Mouse (Mus musculus): ENCODE results near the gene Mamdc2. TPM values are rescaled to one million over a fixed set of nuclear protein-coding genes. Genes with fewer than 3 reads are reported as not detected.
"Not testable (repeated sequence)": the region's sequence is repeated elsewhere in the genome, so short reads cannot be mapped to it uniquely, and the experiment has no call there.

Gene Mamdc2
- total and polyA plus RNA-seq, 2 experiments, result 1.5 to 2.1 TPM

DNA sequence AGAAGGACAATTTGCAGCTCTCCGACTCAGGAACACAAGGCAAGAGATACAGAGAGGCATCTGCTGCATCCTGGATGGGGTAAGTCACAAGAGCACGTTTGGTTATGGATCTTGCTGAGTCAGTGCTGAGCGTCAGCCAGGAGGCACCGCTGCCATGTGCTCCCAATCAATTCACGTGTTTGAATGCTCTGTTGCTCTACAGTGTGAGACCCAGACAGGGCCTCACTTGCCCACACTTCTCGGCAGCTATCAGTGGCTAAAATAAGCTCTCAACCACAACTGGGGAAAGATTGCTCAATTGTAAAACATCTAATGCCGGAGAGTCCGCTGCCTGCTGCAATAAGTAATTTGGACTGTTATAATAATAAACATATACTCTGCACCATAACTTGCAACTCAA is 41.5 kb upstream of the Mamdc2 start:
- H3K27ac ChIP-seq (replicated peaks; ENCODE audit: insufficient read depth, low read depth, low read length), result peak overlapping the region; percentile 29; the same call in 1 of the 2 replicates
- H3K36me3 ChIP-seq (ENCODE audit: control insufficient read depth, insufficient read depth, low read length), result no peaks in the 10 kb centered on the region
- DNase-seq (ENCODE audit: extremely low read depth, low read depth, low spot score), result peak; percentile 98
- TF ChIP-seq CTCF (IDR thresholded peaks at IDR 0.05; ENCODE audit: low read depth, low read length), result no peak
- TF ChIP-seq POLR2A (IDR thresholded peaks at IDR 0.05; ENCODE audit: extremely low read depth, insufficient read depth, low read length), result no peak
- no peaks in the 10 kb centered on the region for H3K27me3 ChIP-seq (ENCODE audit: control insufficient read depth, insufficient read depth, low read length)
- no peaks in the 10 kb centered on the region for H3K79me2 ChIP-seq (ENCODE audit: control insufficient read depth, insufficient read depth, low read length)
- 9% methylated on average over 8 of the region's 8 CpGs for WGBS
- H3K4me1 ChIP-seq (ENCODE audit: control insufficient read depth, insufficient read depth, low read length), result peaks cover 30% of the 10 kb centered on the region
- no peak overlapping the region for H3K4me3 ChIP-seq (ENCODE audit: insufficient read depth, low read depth, low read length)
- H3K9ac ChIP-seq (ENCODE audit: low read depth, low read length), result no peak overlapping the region

DNA sequence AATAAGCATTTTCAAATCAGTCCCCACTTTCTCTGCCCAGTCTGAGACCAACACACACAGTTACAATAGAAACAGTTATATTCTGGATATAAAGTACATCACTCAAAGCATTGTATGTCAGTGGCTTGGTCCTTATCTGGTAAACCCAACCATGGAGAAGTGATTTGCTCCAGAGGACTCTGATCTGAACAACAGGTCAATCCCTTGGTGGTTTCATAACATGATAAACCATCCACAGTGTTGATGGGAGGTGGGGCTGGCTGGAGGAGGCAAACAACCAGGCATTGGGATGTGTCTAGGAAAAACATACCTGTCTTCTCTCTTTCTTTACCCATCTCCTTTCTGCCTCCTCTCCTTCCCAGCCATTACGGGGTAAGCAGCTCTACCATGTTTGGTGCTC is 39.2 kb upstream of the Mamdc2 start:
- Histone ChIP-seq H3K4me3 (ENCODE audit: insufficient read depth, low read depth, low read length) (no peak overlapping the region), H3K9ac (ENCODE audit: low read depth, low read length) (no peak overlapping the region), H3K27me3 (ENCODE audit: control insufficient read depth, insufficient read depth, low read length) (no peaks in the 10 kb centered on the region), H3K79me2 (ENCODE audit: control insufficient read depth, insufficient read depth, low read length) (no peaks in the 10 kb centered on the region), H3K36me3 (ENCODE audit: control insufficient read depth, insufficient read depth, low read length) (no peaks in the 10 kb centered on the region), H3K27ac (replicated peaks; ENCODE audit: insufficient read depth, low read depth, low read length) (peak overlapping the region; percentile 89), H3K4me1 (ENCODE audit: control insufficient read depth, insufficient read depth, low read length) (peaks cover 27% of the 10 kb centered on the region)
- TF ChIP-seq POLR2A (IDR thresholded peaks at IDR 0.05; ENCODE audit: extremely low read depth, insufficient read depth, low read length), result no peak
- no peak for TF ChIP-seq CTCF (IDR thresholded peaks at IDR 0.05; ENCODE audit: low read depth, low read length)
- DNase-seq (ENCODE audit: extremely low read depth, low read depth, low spot score), result peak; percentile 95
- WGBS, result 81% methylated on average over 1 of the region's 1 CpGs

DNA sequence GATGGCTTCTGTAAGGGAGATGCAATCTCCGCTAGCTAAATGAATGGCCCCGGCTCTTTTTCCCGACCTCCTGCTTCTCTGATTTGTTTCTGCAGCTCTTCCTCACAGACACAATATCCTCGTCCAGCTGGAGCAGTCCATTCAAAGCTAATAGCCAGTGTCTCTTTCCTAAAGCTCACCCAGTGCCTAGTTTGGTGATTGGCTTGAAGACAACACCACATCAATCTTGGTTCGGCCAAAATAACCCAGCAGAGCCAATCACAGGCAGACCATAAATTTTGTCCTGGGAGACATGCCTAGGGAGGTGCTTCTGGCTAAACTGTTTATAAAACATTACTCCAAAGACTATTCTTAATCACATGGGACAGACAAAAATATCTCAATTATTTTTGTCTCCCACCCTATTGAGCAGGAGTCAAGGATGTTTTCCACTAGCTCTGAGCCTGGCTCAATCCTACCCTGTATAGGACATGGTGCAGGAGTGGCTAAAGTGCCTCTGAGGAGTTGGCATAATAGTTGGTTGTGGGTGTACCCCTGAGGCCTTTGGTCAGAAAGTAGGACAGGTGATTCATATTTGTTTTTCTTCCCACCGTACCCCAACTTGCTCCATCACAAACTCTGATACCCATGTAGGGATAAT is 38.5 kb upstream of the Mamdc2 start:
- Histone ChIP-seq H3K27ac (replicated peaks; ENCODE audit: insufficient read depth, low read depth, low read length) (peak overlapping the region; percentile 89), H3K79me2 (ENCODE audit: control insufficient read depth, insufficient read depth, low read length) (no peaks in the 10 kb centered on the region), H3K4me3 (ENCODE audit: insufficient read depth, low read depth, low read length) (no peak overlapping the region), H3K36me3 (ENCODE audit: control insufficient read depth, insufficient read depth, low read length) (no peaks in the 10 kb centered on the region), H3K9ac (ENCODE audit: low read depth, low read length) (no peak overlapping the region), H3K27me3 (ENCODE audit: control insufficient read depth, insufficient read depth, low read length) (no peaks in the 10 kb centered on the region), H3K4me1 (ENCODE audit: control insufficient read depth, insufficient read depth, low read length) (peaks cover 24% of the 10 kb centered on the region)
- peak; percentile 66 for DNase-seq (ENCODE audit: extremely low read depth, low read depth, low spot score)
- TF ChIP-seq CTCF (IDR thresholded peaks at IDR 0.05; ENCODE audit: low read depth, low read length) (no peak), POLR2A (IDR thresholded peaks at IDR 0.05; ENCODE audit: extremely low read depth, insufficient read depth, low read length) (no peak)
- 39% methylated on average over 6 of the region's 6 CpGs for WGBS

DNA sequence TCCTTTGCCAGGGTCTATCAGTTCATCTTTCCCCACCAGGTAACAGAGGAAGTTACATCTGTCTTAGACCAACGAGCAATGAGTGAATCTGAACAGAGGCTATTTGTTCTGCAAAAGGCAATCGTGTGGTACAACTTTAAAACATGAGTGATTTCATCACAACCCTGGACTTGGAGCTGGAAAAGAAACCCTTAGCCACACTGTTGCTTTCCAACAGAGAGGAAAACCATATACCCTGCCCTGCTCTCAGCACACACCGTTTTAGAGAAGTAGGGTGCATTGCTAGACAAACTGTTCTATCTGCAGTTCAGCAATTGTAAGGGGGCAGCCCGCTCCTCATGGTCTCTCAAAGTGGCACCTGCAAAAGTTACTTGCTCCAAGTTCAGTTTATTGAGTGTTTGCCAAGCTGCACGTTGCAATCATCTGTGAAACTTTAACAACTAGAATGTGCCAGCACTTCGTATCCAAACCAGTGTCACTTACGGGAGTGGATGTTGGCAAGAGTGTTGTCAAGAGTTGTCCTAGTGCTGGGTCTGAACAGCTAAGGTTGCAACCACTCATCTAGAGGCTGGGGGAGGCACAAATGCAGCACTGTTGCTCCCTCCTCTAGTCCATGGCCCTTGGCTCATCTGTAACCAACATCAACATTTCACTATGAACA is 37.8 kb upstream of the Mamdc2 start:
- H3K9ac ChIP-seq (ENCODE audit: low read depth, low read length), result peak overlapping the region; percentile 29
- peak; percentile 98 for DNase-seq (ENCODE audit: extremely low read depth, low read depth, low spot score)
- no peaks in the 10 kb centered on the region for H3K36me3 ChIP-seq (ENCODE audit: control insufficient read depth, insufficient read depth, low read length)
- peaks cover 24% of the 10 kb centered on the region for H3K4me1 ChIP-seq (ENCODE audit: control insufficient read depth, insufficient read depth, low read length)
- H3K27me3 ChIP-seq (ENCODE audit: control insufficient read depth, insufficient read depth, low read length), result no peaks in the 10 kb centered on the region
- no peak overlapping the region for H3K4me3 ChIP-seq (ENCODE audit: insufficient read depth, low read depth, low read length)
- H3K79me2 ChIP-seq (ENCODE audit: control insufficient read depth, insufficient read depth, low read length), result no peaks in the 10 kb centered on the region
- peak overlapping the region; percentile 89 for H3K27ac ChIP-seq (replicated peaks; ENCODE audit: insufficient read depth, low read depth, low read length)
- 16% methylated on average over 7 of the region's 7 CpGs for WGBS
- no peak for TF ChIP-seq POLR2A (IDR thresholded peaks at IDR 0.05; ENCODE audit: extremely low read depth, insufficient read depth, low read length)
- TF ChIP-seq CTCF (IDR thresholded peaks at IDR 0.05; ENCODE audit: low read depth, low read length), result no peak

DNA sequence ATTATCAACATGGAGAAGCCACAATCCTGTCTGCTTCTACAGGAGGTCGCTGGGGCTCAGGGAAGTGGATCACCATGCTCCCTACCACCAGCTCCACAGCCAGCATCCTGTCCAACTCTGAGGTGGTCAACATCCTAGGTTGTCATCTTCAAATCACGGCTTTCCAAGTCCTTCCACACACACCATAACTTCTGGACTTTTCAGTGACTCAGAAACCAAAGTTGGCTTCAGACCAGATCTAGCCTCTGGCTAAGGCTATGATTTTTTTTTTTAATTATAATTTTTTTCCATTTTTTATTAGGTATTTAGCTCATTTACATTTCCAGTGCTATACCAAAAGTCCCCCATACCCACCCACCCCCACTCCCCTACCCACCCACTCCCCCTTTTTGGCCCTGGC is 34.3 kb upstream of the Mamdc2 start:
- not testable (repeated sequence) for H3K79me2 ChIP-seq (ENCODE audit: control insufficient read depth, insufficient read depth, low read length); H3K36me3 ChIP-seq (ENCODE audit: control insufficient read depth, insufficient read depth, low read length); DNase-seq (ENCODE audit: extremely low read depth, low read depth, low spot score); H3K4me3 ChIP-seq (ENCODE audit: insufficient read depth, low read depth, low read length); H3K9ac ChIP-seq (ENCODE audit: low read depth, low read length); H3K27me3 ChIP-seq (ENCODE audit: control insufficient read depth, insufficient read depth, low read length); H3K27ac ChIP-seq (replicated peaks; ENCODE audit: insufficient read depth, low read depth, low read length)
- H3K4me1 ChIP-seq (ENCODE audit: control insufficient read depth, insufficient read depth, low read length), result peaks cover 19% of the 10 kb centered on the region
- 82% methylated on average over 2 of the region's 2 CpGs for WGBS

DNA sequence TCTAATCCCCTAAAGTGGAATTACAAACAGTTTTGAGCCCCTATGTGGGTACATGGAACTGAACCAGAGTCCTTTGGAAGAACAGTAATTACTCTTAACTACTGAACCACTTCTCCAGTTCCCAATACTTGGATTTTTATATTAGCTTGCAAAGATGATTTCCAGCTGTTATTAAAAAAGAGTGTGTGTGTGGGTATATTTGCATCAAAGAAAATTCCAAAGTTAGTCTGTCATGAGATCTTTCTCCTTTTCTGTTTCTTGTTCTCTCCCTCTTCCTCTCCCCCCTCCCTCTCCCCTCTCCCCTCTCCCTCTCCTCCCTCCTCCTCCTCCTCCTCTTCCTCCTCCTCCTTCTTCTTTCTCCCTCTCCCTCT is 31.3 kb upstream of the Mamdc2 start:
- H3K79me2 ChIP-seq (ENCODE audit: control insufficient read depth, insufficient read depth, low read length), result no peaks in the 10 kb centered on the region
- H3K36me3 ChIP-seq (ENCODE audit: control insufficient read depth, insufficient read depth, low read length), result no peaks in the 10 kb centered on the region
- no peak overlapping the region for H3K27ac ChIP-seq (replicated peaks; ENCODE audit: insufficient read depth, low read depth, low read length)

More for the DNA sequence above, 31.3 kb upstream of the Mamdc2 start:
- DNase-seq (ENCODE audit: extremely low read depth, low read depth, low spot score), result no peak
- TF ChIP-seq CTCF (IDR thresholded peaks at IDR 0.05; ENCODE audit: low read depth, low read length) (no peak), POLR2A (IDR thresholded peaks at IDR 0.05; ENCODE audit: extremely low read depth, insufficient read depth, low read length) (no peak)
- Histone ChIP-seq H3K4me3 (ENCODE audit: insufficient read depth, low read depth, low read length) (no peak overlapping the region), H3K27me3 (ENCODE audit: control insufficient read depth, insufficient read depth, low read length) (no peaks in the 10 kb centered on the region), H3K9ac (ENCODE audit: low read depth, low read length) (no peak overlapping the region), H3K4me1 (ENCODE audit: control insufficient read depth, insufficient read depth, low read length) (no peaks in the 10 kb centered on the region)
